Mouse (Mus musculus) Patski (cell line): ENCODE data around the gene Lnx1. TPM values are rescaled to one million over a fixed set of nuclear protein-coding genes. Genes with fewer than 3 reads are reported as not detected.

ENCODE experiments used
- ATAC-seq: fragments of 100-300 bp; one replicate; pipeline ENCODE4 v1.8.0; 2021
- CTCF ChIA-PET: fragments of 350-600 bp; sonication (Branson Sonifier 250); formaldehyde crosslinking; loops from one replicate; lab custom pipeline; 2022; ENCODE audit warnings: inconsistent platforms; lab: Charles Lee
- POLR2A ChIA-PET: fragments of 350-600 bp; sonication (Branson Sonifier 250); formaldehyde crosslinking; loops from one replicate; lab custom pipeline; 2022; ENCODE audit warnings: antibody characterized with exemption, inconsistent platforms; lab: Charles Lee
- DNase-seq: peaks from one replicate; pipeline ENCODE4 v3.0.0-alpha.2; 2011; ENCODE audit warnings: low read depth, low spot score
- H3K27me3 ChIP-seq: fragments of 371-371 bp; one replicate; pipeline ENCODE4 v1.5.1; 2021
- CTCF ChIP-seq: fragments of 100-300 bp; IDR thresholded peaks from one replicate; pipeline ENCODE4 v1.5.1; 2021
- in situ Hi-C: fragments of 300-500 bp; cut with MboI; formaldehyde crosslinking; loops from 3 replicates; pipeline ENCODE4 v1.11.1; 2018; ENCODE audit warnings: low pct_unique_long_range_greater_than_20kb, mixed read lengths
- polyA plus RNA-seq: library from polyadenylated mRNA; unstranded; gene quantifications from one replicate; pipeline ENCODE4 v1.2.3, GENCODE M21; 2021

Lnx1 gene
- polyA plus RNA-seq, 1 experiment from 2014 or later = 0.09 TPM

GRCm38 (mm10) chr5:74727319-74727718 lies 24.6 kb upstream of the Lnx1 start:
- in situ Hi-C loops = no loop called here
- DNase-seq = no peak
- CTCF ChIA-PET = no interaction called here
- no peak for TF ChIP-seq CTCF
- ATAC-seq = no peak
- POLR2A ChIA-PET = no interaction called here
- no peaks in the 10 kb centered on the region for H3K27me3 ChIP-seq

GRCm38 (mm10) chr5:74725541-74725940 lies 22.8 kb upstream of the Lnx1 start:
- ATAC-seq = no peak
- no peaks in the 10 kb centered on the region for H3K27me3 ChIP-seq
- TF ChIP-seq CTCF = no peak
- CTCF ChIA-PET = interaction anchor here (1.0 to 2.2 kb wide), 4 partner anchors 12 to 50 kb away, joined by 3 to 6 read pairs (median 4); no protein-coding TSS in a partner anchor
- POLR2A ChIA-PET = interaction anchor here (0.6 kb wide), 1 partner anchor 8 kb away, joined by 3 read pairs; no protein-coding TSS in a partner anchor
- no peak for DNase-seq
- in situ Hi-C loops = no loop called here

- in situ Hi-C loops = no loop called here
- no peak for TF ChIP-seq CTCF
- H3K27me3 ChIP-seq = no peaks in the 10 kb centered on the region
- ChIA-PET CTCF (no interaction called here), POLR2A (no interaction called here)
- DNase-seq = no peak
- ATAC-seq = no peak
Observed at GRCm38 (mm10) chr5:74721816-74722215, 19.1 kb upstream of the Lnx1 start.

GRCm38 (mm10) chr5:74720661-74721060 lies 17.9 kb upstream of the Lnx1 start:
- no peak for ATAC-seq
- no peak for DNase-seq
- CTCF ChIA-PET = no interaction called here
- TF ChIP-seq CTCF = no peak
- POLR2A ChIA-PET = no interaction called here
- H3K27me3 ChIP-seq = no peaks in the 10 kb centered on the region
- in situ Hi-C loops = no loop called here

GRCm38 (mm10) chr5:74716165-74716564 lies 13.5 kb upstream of the Lnx1 start:
- CTCF ChIA-PET = interaction anchor here (0.9 to 1.2 kb wide), 4 partner anchors 9 to 61 kb away, joined by 3 read pairs; no protein-coding TSS in a partner anchor
- ATAC-seq (no peak), DNase-seq (no peak)
- TF ChIP-seq CTCF = no peak
- in situ Hi-C loops = no loop called here
- POLR2A ChIA-PET = no interaction called here
- H3K27me3 ChIP-seq = no peaks in the 10 kb centered on the region

- DNase-seq (no peak), ATAC-seq (no peak)
- CTCF ChIA-PET = interaction anchor here (2.1 kb wide), 1 partner anchor 13 kb away, joined by 6 read pairs; no protein-coding TSS in a partner anchor
- in situ Hi-C loops = no loop called here
- POLR2A ChIA-PET = no interaction called here
- no peak for TF ChIP-seq CTCF
- H3K27me3 ChIP-seq = no peaks in the 10 kb centered on the region
Observed at GRCm38 (mm10) chr5:74712811-74713210, 10.1 kb upstream of the Lnx1 start.

GRCm38 (mm10) chr5:74711988-74712387 lies 9.3 kb upstream of the Lnx1 start:
- H3K27me3 ChIP-seq = no peaks in the 10 kb centered on the region
- no peak for TF ChIP-seq CTCF
- CTCF ChIA-PET = no interaction called here
- POLR2A ChIA-PET = no interaction called here
- in situ Hi-C loops = no loop called here
- ATAC-seq (no peak), DNase-seq (no peak)

- H3K27me3 ChIP-seq = no peaks in the 10 kb centered on the region
- ChIA-PET POLR2A (interaction anchor here (0.6 kb wide), 1 partner anchor 395 kb away, joined by 4 read pairs; no protein-coding TSS in a partner anchor), CTCF (no interaction called here)
- ATAC-seq (no peak), DNase-seq (no peak)
- in situ Hi-C loops = no loop called here
- no peak for TF ChIP-seq CTCF
Observed at GRCm38 (mm10) chr5:74711056-74711455, 8.3 kb upstream of the Lnx1 start.

- DNase-seq (no peak), ATAC-seq (no peak)
- ChIA-PET POLR2A (no interaction called here), CTCF (no interaction called here)
- in situ Hi-C loops = no loop called here
- no peaks in the 10 kb centered on the region for H3K27me3 ChIP-seq
- TF ChIP-seq CTCF = no peak
Observed at GRCm38 (mm10) chr5:74710181-74710580, 7.5 kb upstream of the Lnx1 start.

- POLR2A ChIA-PET = no interaction called here
- in situ Hi-C loops = no loop called here
- no peak for TF ChIP-seq CTCF
- H3K27me3 ChIP-seq = no peaks in the 10 kb centered on the region
- CTCF ChIA-PET = interaction anchor here (1.3 kb wide), 2 partner anchors 10 to 64 kb away, joined by 3 to 4 read pairs; no protein-coding TSS in a partner anchor
- ATAC-seq = no peak
- no peak for DNase-seq
Observed at GRCm38 (mm10) chr5:74704460-74704790, 1.7 kb upstream of the Lnx1 start.

GRCm38 (mm10) chr5:74703741-74704459 lies 1.2 kb upstream of the Lnx1 start:
- in situ Hi-C loops = no loop called here
- ChIA-PET CTCF (interaction anchor here (0.9 to 1.3 kb wide), 3 partner anchors 10 to 63 kb away, joined by 3 to 4 read pairs (median 3); no protein-coding TSS in a partner anchor), POLR2A (no interaction called here)
- ATAC-seq (peak; percentile 8), DNase-seq (no peak)
- TF ChIP-seq CTCF = no peak
- H3K27me3 ChIP-seq = no peaks in the 10 kb centered on the region
